Mouse (Mus musculus) bone marrow macrophage, adult 2 months (primary cell): ENCODE results near the gene Slirp. TPM values are rescaled to one million over a fixed set of nuclear protein-coding genes. Genes with fewer than 3 reads are reported as not detected.
A peak's percentile ranks its signal among the peaks of the same experiment; 100 is the strongest.

Experiments
- H3K27ac ChIP-seq: 2 replicates; pipeline ENCODE4 v1.5.1; 2012; ENCODE audit warnings: low read depth, low read length; ENCODE audit not compliant: insufficient read depth
- H3K4me1 ChIP-seq: 2 replicates; pipeline ENCODE4 v1.6.1; 2012; ENCODE audit warnings: low read length; ENCODE audit not compliant: control insufficient read depth, insufficient read depth
- H3K4me3 ChIP-seq: 2 replicates; pipeline ENCODE4 v1.5.1; 2012; ENCODE audit warnings: mild to moderate bottlenecking, low read length, moderate library complexity; ENCODE audit not compliant: insufficient read depth
- CTCF ChIP-seq: IDR thresholded peaks from 2 replicates; pipeline ENCODE4 v1.5.1; 2012; ENCODE audit warnings: low read depth, mild to moderate bottlenecking, low read length, moderate library complexity
- POLR2A ChIP-seq: IDR thresholded peaks from 2 replicates; pipeline ENCODE4 v1.6.1; 2012; ENCODE audit warnings: mild to moderate bottlenecking, low read depth, low read length, borderline replicate concordance
- polyA plus RNA-seq: library from polyadenylated mRNA; stranded (reverse); fragments of >200 nt; gene quantifications from 2 replicates; pipeline ENCODE4 v1.2.4, GENCODE M21; 2012; ENCODE audit not compliant: missing spikeins, insufficient read depth, insufficient read length

Gene Slirp
- polyA plus RNA-seq, 1 experiment, result 162 TPM

DNA sequence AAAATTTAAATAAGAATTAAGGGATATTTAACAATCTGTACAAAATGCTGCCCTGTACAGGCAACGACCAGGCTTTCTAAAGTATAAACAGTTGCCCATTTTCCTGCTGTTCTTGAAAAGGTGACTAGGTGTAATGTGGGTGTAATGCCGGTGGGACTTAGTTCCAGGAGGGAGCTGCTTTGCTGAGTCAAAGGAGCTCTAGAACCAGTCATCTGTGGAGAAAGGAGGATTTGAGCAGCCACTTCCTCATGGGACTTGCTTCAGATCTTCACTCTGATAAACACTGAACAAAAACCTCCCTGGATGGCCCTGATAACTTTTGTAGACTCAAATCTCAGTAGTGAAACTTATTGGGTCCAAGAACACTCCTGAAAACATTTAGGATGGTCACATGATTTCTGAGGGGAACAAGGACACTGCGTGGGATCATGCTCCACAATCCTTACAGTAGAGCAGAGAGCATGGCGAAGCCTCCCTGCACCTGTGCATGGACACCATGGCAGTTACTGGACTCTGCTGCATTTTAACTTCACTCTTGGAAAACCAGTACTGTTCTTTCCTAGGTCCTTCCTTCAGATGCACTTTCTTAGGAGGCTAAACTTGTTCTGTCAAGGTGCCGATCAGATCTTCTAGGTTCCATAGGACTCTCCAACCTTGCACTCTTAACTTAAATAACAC is 17.2 kb upstream of the Slirp start:
- no peak overlapping the region for H3K4me3 ChIP-seq
- H3K27ac ChIP-seq, result no peak overlapping the region
- TF ChIP-seq CTCF (no peak), POLR2A (no peak)
- H3K4me1 ChIP-seq, result peaks cover 10% of the 10 kb centered on the region

DNA sequence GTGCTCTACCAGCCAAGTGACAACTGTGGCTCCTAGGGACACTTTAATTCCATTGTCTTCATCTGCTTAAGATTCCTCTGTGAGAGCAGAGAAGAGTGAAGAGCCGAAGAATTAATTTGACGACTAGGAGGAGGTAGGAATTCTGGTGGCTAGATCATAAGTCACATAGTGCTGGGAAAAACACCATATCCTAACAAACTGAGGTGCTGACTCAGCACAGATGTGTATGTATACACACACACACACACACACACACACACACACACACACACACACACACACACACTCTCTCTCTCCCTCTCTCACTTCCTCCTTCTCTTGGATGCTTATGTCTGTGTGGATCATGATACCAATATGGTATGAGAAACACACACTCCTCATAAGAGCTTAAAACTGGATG is 15.4 kb upstream of the Slirp start:
- peaks cover 10% of the 10 kb centered on the region for H3K4me1 ChIP-seq
- TF ChIP-seq CTCF (no peak), POLR2A (no peak)
- no peak overlapping the region for H3K4me3 ChIP-seq
- H3K27ac ChIP-seq, result no peak overlapping the region

DNA sequence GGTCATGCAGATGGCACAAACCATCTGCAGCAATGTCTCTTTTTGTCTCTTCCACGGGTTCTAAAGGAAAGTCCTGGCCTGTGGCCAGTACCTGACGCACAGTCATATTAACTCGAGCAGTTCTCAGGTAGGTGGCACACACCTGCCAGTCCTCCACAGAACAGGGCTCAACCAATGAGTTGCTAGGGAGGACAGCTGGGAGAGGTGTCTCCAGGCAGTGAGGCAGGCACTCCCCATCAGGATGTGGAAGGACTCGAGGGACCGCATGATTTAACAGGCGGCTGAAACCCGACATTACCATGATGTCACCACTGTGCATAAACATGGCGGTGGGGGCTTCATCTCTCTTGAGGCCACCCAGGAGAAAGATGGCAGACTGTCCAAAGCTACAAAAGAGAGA is 14.8 kb upstream of the Slirp start:
- peaks cover 8% of the 10 kb centered on the region for H3K4me1 ChIP-seq
- H3K4me3 ChIP-seq, result no peak overlapping the region
- no peak overlapping the region for H3K27ac ChIP-seq
- no peak for TF ChIP-seq CTCF
- no peak for TF ChIP-seq POLR2A

DNA sequence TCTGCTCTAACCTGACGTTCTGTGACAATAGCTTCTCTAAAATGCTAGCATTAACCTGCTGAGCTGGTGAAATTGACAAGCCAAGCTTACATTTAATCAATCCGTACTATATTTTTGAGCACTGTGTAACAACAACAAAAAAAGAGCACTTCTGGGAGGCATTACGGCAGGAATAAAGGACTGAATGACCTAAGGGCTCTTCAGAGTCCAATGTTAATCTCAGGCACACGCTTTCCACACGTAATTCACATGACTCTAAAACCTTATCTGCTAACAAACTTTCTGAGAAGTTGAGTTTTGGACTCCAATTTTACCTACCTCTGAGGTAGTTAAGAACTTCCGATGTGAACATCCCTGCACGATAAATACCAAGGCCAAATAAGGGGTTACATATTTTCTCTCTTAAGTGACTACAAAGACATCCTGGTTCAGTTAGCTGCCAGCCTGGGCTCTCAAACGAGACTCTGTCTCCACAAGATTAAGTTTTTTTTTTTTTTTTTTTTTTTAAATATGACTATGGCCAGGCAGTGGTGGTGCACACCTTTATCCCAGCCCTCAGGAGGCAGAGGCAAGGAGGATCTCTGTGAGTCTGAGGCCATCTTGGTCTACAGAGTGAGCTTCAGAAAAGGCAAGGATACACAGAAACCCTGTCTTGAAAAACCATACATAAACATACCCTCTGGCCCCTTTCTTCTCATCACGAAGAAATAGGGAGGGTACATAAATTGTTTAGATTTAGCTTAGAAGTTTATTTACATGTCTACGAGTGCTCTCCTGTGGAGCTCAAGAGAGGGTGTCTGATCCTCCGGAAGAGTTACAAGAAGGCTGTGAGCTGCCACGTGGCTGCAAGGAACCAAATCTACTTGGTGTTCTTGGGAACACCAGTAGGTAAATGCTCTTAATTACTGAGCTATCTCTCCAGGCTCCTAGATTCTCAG is 1.2 kb upstream of the Slirp start:
- TF ChIP-seq POLR2A (no peak), CTCF (no peak)
- Histone ChIP-seq H3K4me1 (peaks cover 22% of the 10 kb centered on the region), H3K4me3 (peak overlapping the region; percentile 89), H3K27ac (peak overlapping the region; percentile 87)

DNA sequence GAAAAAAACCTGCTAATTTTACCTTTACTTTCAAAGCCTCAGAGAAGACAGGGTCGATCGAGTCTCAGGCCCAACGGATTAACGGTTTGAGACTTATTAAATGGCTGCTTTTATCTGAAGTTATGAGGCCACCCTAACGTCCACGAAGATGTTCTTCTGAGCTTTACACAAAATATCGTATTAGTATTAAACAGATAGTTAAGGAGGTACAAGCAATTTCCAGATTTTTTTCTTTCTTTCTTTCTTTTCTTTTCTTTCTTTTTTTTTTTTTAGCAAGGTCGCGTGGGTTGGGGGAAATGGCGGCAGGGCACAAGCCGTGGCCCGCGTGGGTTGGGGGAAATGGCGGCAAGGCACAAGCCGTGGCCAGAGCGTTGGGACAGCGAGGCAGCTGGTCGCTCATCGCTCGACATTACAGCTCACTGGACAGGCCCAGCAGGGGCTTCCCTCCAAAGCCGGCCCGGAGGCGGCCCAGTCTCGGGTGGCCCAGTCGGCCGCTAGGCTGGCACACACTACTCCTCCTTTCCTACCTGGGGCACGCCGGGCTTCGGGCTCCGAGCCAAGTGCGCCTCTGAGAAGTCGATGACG is 489 bp upstream of the Slirp start:
- H3K27ac ChIP-seq, result peak overlapping the region; percentile 87
- TF ChIP-seq POLR2A (no peak), CTCF (no peak)
- H3K4me3 ChIP-seq, result peak overlapping the region; percentile 89
- peaks cover 22% of the 10 kb centered on the region for H3K4me1 ChIP-seq

DNA sequence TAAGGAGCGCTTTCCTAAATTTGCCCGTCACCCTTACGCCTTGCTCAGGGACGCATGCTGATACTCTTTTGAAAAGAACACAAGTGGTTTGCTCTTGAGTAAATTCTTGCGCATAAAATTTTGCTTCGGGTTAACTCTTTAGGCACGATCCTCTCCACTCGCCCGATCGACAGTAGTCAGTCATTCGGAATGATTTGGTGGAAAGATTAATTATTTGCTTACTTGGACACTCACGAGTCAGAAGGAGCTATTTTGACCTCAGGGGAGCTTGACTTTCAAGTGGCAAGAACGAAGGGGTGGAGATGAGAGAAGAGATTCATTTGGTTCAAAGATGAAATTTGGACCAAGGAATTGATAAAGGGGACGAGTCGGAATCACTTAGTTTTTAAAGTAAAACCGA is 515 bp downstream of the Slirp start:
- peak overlapping the region; percentile 89 for H3K4me3 ChIP-seq
- peaks cover 16% of the 10 kb centered on the region for H3K4me1 ChIP-seq
- 0 out of 2 replicates have a peak overlapping the region, but pooled peaks have one; percentile 24 for H3K27ac ChIP-seq
- TF ChIP-seq CTCF (no peak), POLR2A (no peak)

DNA sequence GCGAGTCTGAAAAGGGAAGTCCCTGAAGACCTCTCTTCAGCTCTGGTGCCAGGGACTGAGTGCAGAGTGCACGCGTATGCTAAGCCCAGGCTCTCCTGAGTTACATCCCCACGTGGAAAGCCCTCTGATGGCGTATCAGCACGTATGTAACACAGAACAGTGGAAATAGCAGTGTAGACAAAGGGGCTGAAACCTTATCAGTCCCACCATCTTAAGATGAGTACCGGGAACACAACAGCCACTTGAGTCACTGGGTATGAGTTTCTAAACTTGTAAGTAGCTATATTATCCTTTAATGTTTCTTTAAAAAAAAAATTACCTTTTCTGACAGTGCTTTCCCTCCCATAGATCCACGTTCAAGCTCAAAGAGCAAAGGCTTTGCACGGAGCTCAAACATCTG is 5.8 kb downstream of the Slirp start:
- TF ChIP-seq POLR2A (no peak), CTCF (no peak)
- H3K27ac ChIP-seq, result no peak overlapping the region
- H3K4me3 ChIP-seq, result no peak overlapping the region
- peaks cover 4% of the 10 kb centered on the region for H3K4me1 ChIP-seq

DNA sequence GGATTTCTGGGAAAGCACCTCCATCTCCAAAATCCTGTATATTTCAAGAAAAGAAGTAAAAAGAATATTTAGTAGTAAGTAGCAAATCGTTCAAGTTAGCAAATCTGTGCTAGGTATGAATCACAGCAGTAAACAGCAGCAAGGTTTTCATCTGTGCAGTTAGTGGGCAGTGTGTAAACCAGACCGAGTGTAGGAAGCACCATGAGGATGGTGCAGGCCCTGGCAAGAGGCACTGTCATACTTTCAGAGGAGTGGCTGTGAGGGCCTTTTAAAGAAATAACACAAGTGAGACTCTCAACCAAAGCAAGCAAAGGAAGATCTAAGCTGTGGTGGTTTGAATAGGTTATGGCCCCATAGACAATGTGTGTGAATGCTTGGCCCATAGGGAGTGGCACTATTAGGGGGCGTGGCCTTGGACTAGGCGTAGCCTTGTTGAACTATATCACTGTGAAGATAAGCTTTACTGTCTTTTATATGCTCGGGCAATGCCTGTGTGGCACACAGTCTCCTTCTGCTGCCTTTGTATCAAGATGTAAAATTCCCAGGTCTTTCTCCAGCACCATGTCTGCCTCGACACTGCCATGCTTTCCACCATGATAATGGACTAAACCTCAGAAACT is 21.1 kb downstream of the Slirp start:
- peaks cover 2% of the 10 kb centered on the region; the same call in 1 of the 2 replicates for H3K4me1 ChIP-seq
- TF ChIP-seq CTCF (no peak), POLR2A (no peak)
- H3K4me3 ChIP-seq, result no peak overlapping the region
- H3K27ac ChIP-seq, result no peak overlapping the region

DNA sequence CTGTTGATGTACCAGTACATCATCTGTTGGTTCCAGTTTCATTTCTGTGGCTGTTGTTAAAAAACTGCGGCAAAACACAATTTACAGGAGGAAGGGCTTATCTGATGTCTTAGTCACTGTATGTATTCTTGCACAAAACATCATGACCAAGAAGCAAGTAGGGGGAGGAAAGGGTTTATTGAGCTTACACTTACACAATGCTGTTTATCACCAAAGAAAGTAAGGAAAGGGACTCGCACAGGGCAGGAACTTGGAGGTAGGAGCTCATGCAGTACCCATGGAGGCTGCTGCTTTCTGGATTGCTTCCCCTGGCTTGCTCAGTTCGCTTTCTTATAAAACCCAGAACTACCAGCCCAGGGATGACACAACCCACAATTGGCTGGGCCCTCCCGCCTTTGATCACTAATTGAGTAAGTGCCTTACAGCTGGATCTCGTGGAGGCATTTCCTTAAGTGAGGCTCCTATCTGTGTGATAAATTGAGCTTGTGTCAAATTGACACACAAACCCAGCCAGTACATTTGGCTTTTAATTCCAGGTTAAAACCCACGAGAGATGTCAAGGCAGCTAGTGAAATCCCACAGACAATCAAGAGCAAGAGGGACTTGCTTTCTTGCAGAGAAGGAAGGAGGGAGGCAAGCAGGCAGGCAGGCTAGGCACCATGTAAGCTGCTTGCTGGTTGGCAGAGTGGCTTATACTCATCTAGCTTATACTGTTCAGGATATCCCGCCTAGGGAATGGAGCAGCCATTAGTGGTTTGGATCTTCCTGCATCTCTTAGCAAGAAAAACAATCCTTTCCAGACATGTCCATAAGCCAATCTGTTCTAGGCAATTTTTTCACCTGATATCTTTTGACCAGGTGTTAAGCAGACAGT is 26.8 kb downstream of the Slirp start:
- peaks cover 14% of the 10 kb centered on the region for H3K4me1 ChIP-seq
- H3K27ac ChIP-seq, result peak overlapping the region; percentile 22
- H3K4me3 ChIP-seq, result peak overlapping the region; percentile 97
- TF ChIP-seq CTCF, result no peak
- no peak for TF ChIP-seq POLR2A
